Mouse (Mus musculus) stomach, postnatal 0 days (tissue): ENCODE results near the gene Pak1ip1.
A peak's percentile ranks its signal among the peaks of the same experiment; 100 is the strongest.

Experiments used
- CTCF ChIP-seq: IDR thresholded peaks from 2 replicates; pipeline ENCODE4 v1.5.1; 2016; ENCODE audit warnings: antibody characterized with exemption, low read depth, mild to moderate bottlenecking, moderate library complexity
- EP300 ChIP-seq: optimal IDR thresholded peaks from 2 replicates; pipeline ENCODE3; 2016; ENCODE audit warnings: antibody characterized with exemption

GRCm38 (mm10) chr13:40979321-40979720, 21.5 kb upstream of the Pak1ip1 start:
- TF ChIP-seq CTCF (peak; percentile 62), EP300 (no peak)
